Mouse (Mus musculus): ENCODE measurements around the gene Cyp2a12. TPM values are rescaled to one million over a fixed set of nuclear protein-coding genes. Genes with fewer than 3 reads are reported as not detected.
"Not testable (repeated sequence)": the region's sequence is repeated elsewhere in the genome, so short reads cannot be mapped to it uniquely, and the experiment has no call there.

Cyp2a12 gene
- polyA plus RNA-seq (2016; fragmentation: Nextera tagmentation; extraction: Ambion mirVana) = not detected in 2 replicates

- no peak for ATAC-seq (ENCODE audit: insufficient number of reproducible peaks, insufficient read depth, low FRiP score, low TSS enrichment)
- H3K36me3 ChIP-seq = no peaks in the 10 kb centered on the region
- no peak within 1 kb of the TSS for H3K9ac ChIP-seq
- H3K4me2 ChIP-seq (replicated peaks) = no peak within 1 kb of the TSS
- no peak within 1 kb of the TSS for H3K4me3 ChIP-seq
- no peak within 1 kb of the TSS for H3K27ac ChIP-seq
- WGBS = 81% methylated on average over 2 of the region's 2 CpGs
- no peaks in the 10 kb centered on the region for H3K27me3 ChIP-seq
- H3K9me3 ChIP-seq = no peaks in the 10 kb centered on the region
- no peaks in the 10 kb centered on the region for H3K4me1 ChIP-seq
Measured at GRCm38 (mm10) chr7:27028789-27029188, at the start of gene Cyp2a12. Gene Cyp2a12, plus strand, starts transcription at chr7:27029081.

GRCm38 (mm10) chr7:26981464-26981863, 47.4 kb upstream of the Cyp2a12 start:
- not testable (repeated sequence) for H3K4me2 ChIP-seq (replicated peaks); H3K9ac ChIP-seq; H3K4me1 ChIP-seq; H3K36me3 ChIP-seq; H3K4me3 ChIP-seq; ATAC-seq (ENCODE audit: insufficient number of reproducible peaks, insufficient read depth, low FRiP score, low TSS enrichment); H3K27me3 ChIP-seq; H3K9me3 ChIP-seq; H3K27ac ChIP-seq
- 77% methylated on average over 2 of the region's 2 CpGs for WGBS

GRCm38 (mm10) chr7:26981937-26982336, 46.9 kb upstream of the Cyp2a12 start:
- H3K27ac ChIP-seq; H3K9me3 ChIP-seq; H3K4me1 ChIP-seq; H3K9ac ChIP-seq; H3K36me3 ChIP-seq; H3K4me3 ChIP-seq; H3K27me3 ChIP-seq; H3K4me2 ChIP-seq (replicated peaks); ATAC-seq (ENCODE audit: insufficient number of reproducible peaks, insufficient read depth, low FRiP score, low TSS enrichment): not testable (repeated sequence)
- 80% methylated on average over 1 of the region's 1 CpGs for WGBS

- H3K9me3 ChIP-seq = 0 out of 2 replicates have a peak, but pooled peaks cover 3% of the 10 kb centered on the region
- H3K27me3 ChIP-seq = no peaks in the 10 kb centered on the region
- H3K9ac ChIP-seq = no peak overlapping the region
- WGBS = 7% methylated on average over 1 of the region's 1 CpGs
- H3K4me2 ChIP-seq (replicated peaks) = no peak overlapping the region
- no peak overlapping the region for H3K4me3 ChIP-seq
- H3K27ac ChIP-seq = no peak overlapping the region
- no peaks in the 10 kb centered on the region for H3K4me1 ChIP-seq
- no peaks in the 10 kb centered on the region for H3K36me3 ChIP-seq
- no peak for ATAC-seq (ENCODE audit: insufficient number of reproducible peaks, insufficient read depth, low FRiP score, low TSS enrichment)
Measured at GRCm38 (mm10) chr7:26982551-26982950, 46.3 kb upstream of the Cyp2a12 start.

GRCm38 (mm10) chr7:26983151-26983550, 45.7 kb upstream of the Cyp2a12 start:
- not testable (repeated sequence) for H3K9me3 ChIP-seq; H3K27ac ChIP-seq; H3K4me1 ChIP-seq; H3K4me2 ChIP-seq (replicated peaks); H3K4me3 ChIP-seq; ATAC-seq (ENCODE audit: insufficient number of reproducible peaks, insufficient read depth, low FRiP score, low TSS enrichment); H3K36me3 ChIP-seq; H3K27me3 ChIP-seq; H3K9ac ChIP-seq
- WGBS = 18% methylated on average over 1 of the region's 1 CpGs

GRCm38 (mm10) chr7:27026581-27026980, 2.3 kb upstream of the Cyp2a12 start:
- not testable (repeated sequence) for H3K36me3 ChIP-seq; H3K4me1 ChIP-seq; H3K27me3 ChIP-seq; ATAC-seq (ENCODE audit: insufficient number of reproducible peaks, insufficient read depth, low FRiP score, low TSS enrichment); H3K9ac ChIP-seq; H3K4me2 ChIP-seq (replicated peaks); H3K9me3 ChIP-seq; H3K4me3 ChIP-seq; H3K27ac ChIP-seq

GRCm38 (mm10) chr7:27048886-27049285, 20.0 kb downstream of the Cyp2a12 start:
- not testable (repeated sequence) for H3K27me3 ChIP-seq; H3K4me3 ChIP-seq; H3K27ac ChIP-seq; H3K4me2 ChIP-seq (replicated peaks); H3K9me3 ChIP-seq; H3K9ac ChIP-seq; H3K4me1 ChIP-seq; ATAC-seq (ENCODE audit: insufficient number of reproducible peaks, insufficient read depth, low FRiP score, low TSS enrichment); H3K36me3 ChIP-seq
- 73% methylated on average over 1 of the region's 1 CpGs for WGBS

GRCm38 (mm10) chr7:27059333-27059732, 30.5 kb downstream of the Cyp2a12 start:
- H3K9me3 ChIP-seq; ATAC-seq (ENCODE audit: insufficient number of reproducible peaks, insufficient read depth, low FRiP score, low TSS enrichment); H3K27ac ChIP-seq; H3K36me3 ChIP-seq; H3K4me2 ChIP-seq (replicated peaks); H3K4me3 ChIP-seq; H3K27me3 ChIP-seq; H3K9ac ChIP-seq; H3K4me1 ChIP-seq: not testable (repeated sequence)
- WGBS = 90% methylated on average over 2 of the region's 2 CpGs

GRCm38 (mm10) chr7:27059896-27060295, 31.0 kb downstream of the Cyp2a12 start:
- H3K9me3 ChIP-seq; H3K4me3 ChIP-seq; H3K27ac ChIP-seq; ATAC-seq (ENCODE audit: insufficient number of reproducible peaks, insufficient read depth, low FRiP score, low TSS enrichment); H3K27me3 ChIP-seq; H3K4me2 ChIP-seq (replicated peaks); H3K4me1 ChIP-seq; H3K36me3 ChIP-seq; H3K9ac ChIP-seq: not testable (repeated sequence)

GRCm38 (mm10) chr7:27078641-27079040, 49.8 kb downstream of the Cyp2a12 start:
- ATAC-seq (ENCODE audit: insufficient number of reproducible peaks, insufficient read depth, low FRiP score, low TSS enrichment) = no peak
- H3K27ac ChIP-seq = no peak overlapping the region
- no peak overlapping the region for H3K4me3 ChIP-seq
- H3K9me3 ChIP-seq = 0 out of 2 replicates have a peak, but pooled peaks cover 4% of the 10 kb centered on the region
- no peaks in the 10 kb centered on the region for H3K27me3 ChIP-seq
- H3K4me2 ChIP-seq (replicated peaks) = no peak overlapping the region
- no peaks in the 10 kb centered on the region for H3K36me3 ChIP-seq
- 75% methylated on average over 1 of the region's 1 CpGs for WGBS
- H3K4me1 ChIP-seq = no peaks in the 10 kb centered on the region
- no peak overlapping the region for H3K9ac ChIP-seq

GRCm38 (mm10) chr7:27081625-27082024, 52.7 kb downstream of the Cyp2a12 start:
- peak; percentile 15; the same call in 1 of the 2 replicates for ATAC-seq (ENCODE audit: insufficient number of reproducible peaks, insufficient read depth, low FRiP score, low TSS enrichment)
- Histone ChIP-seq H3K4me1 (no peaks in the 10 kb centered on the region), H3K4me2 (replicated peaks) (no peak overlapping the region), H3K36me3 (no peaks in the 10 kb centered on the region), H3K9me3 (0 out of 2 replicates have a peak, but pooled peaks cover 4% of the 10 kb centered on the region), H3K27me3 (no peaks in the 10 kb centered on the region), H3K4me3 (no peak overlapping the region), H3K27ac (no peak overlapping the region), H3K9ac (no peak overlapping the region)
- WGBS = 45% methylated on average over 2 of the region's 2 CpGs

Measured in embryonic facial prominence, embryonic 12.5 days (tissue).